Mouse (Mus musculus): ENCODE results near the gene Gkap1.

Gkap1 gene

GRCm38 (mm10) chr13:58202903-58203302 lies 72.6 kb downstream of the Gkap1 start:
- DNase-seq (ENCODE audit: extremely low spot score, low read depth, low spot score): no peak

GRCm38 (mm10) chr13:58201908-58202307 lies 73.6 kb downstream of the Gkap1 start:
- no peak for DNase-seq (ENCODE audit: extremely low spot score, low read depth, low spot score)

GRCm38 (mm10) chr13:58201343-58201742 lies 74.2 kb downstream of the Gkap1 start:
- DNase-seq (ENCODE audit: extremely low spot score, low read depth, low spot score): no peak

GRCm38 (mm10) chr13:58197981-58198640 lies 77.4 kb downstream of the Gkap1 start:
- DNase-seq (ENCODE audit: extremely low spot score, low read depth, low spot score): no peak

- DNase-seq (ENCODE audit: extremely low spot score, low read depth, low spot score): no peak
Observed at GRCm38 (mm10) chr13:58197211-58197610, 78.3 kb downstream of the Gkap1 start.

GRCm38 (mm10) chr13:58194908-58195307 lies 80.6 kb downstream of the Gkap1 start:
- no peak for DNase-seq (ENCODE audit: extremely low spot score, low read depth, low spot score)

GRCm38 (mm10) chr13:58193221-58193620 lies 82.3 kb downstream of the Gkap1 start:
- no peak for DNase-seq (ENCODE audit: extremely low spot score, low read depth, low spot score)

- no peak for DNase-seq (ENCODE audit: extremely low spot score, low read depth, low spot score)
Observed at GRCm38 (mm10) chr13:58192146-58192545, 83.4 kb downstream of the Gkap1 start.

- no peak for DNase-seq (ENCODE audit: extremely low spot score, low read depth, low spot score)
Observed at GRCm38 (mm10) chr13:58191516-58191915, 84.0 kb downstream of the Gkap1 start.

- DNase-seq (ENCODE audit: extremely low spot score, low read depth, low spot score): no peak
Observed at GRCm38 (mm10) chr13:58189473-58189872, 86.0 kb downstream of the Gkap1 start.

GRCm38 (mm10) chr13:58188412-58188811 lies 87.1 kb downstream of the Gkap1 start:
- peak; percentile 52 for DNase-seq (ENCODE audit: extremely low spot score, low read depth, low spot score)

- DNase-seq (ENCODE audit: extremely low spot score, low read depth, low spot score): no peak
Observed at GRCm38 (mm10) chr13:58187751-58188150, 87.7 kb downstream of the Gkap1 start.

- no peak for DNase-seq (ENCODE audit: extremely low spot score, low read depth, low spot score)
Observed at GRCm38 (mm10) chr13:58186281-58186680, 89.2 kb downstream of the Gkap1 start.

- no peak for DNase-seq (ENCODE audit: extremely low spot score, low read depth, low spot score)
Observed at GRCm38 (mm10) chr13:58184111-58184510, 91.4 kb downstream of the Gkap1 start.
